Mouse (Mus musculus): Measurements from ENCODE around the gene Fam171b. TPM values are rescaled to one million over a fixed set of nuclear protein-coding genes. Genes with fewer than 3 reads are reported as not detected.

Fam171b gene
- total RNA-seq (2021): 100 to 1,000 TPM; 133 to 144 TPM

GRCm38 (mm10) chr2:83812483-83813272 is at the start of gene Fam171b:
TSS of gene Fam171b (plus strand) at chr2:83812636.
- DNase-seq: peak; percentile 91
- intact Hi-C loops (cut with DNase I): no loop called here

GRCm38 (mm10) chr2:83766058-83766457 is 46.4 kb upstream of the Fam171b start:
- intact Hi-C loops (cut with DNase I): no loop called here
- DNase-seq: no peak

GRCm38 (mm10) chr2:83766878-83767277 is 45.6 kb upstream of the Fam171b start:
- no peak for DNase-seq
- intact Hi-C loops (cut with DNase I): no loop called here

GRCm38 (mm10) chr2:83768311-83769047 is 44.0 kb upstream of the Fam171b start:
- intact Hi-C loops (cut with DNase I): no loop called here
- no peak for DNase-seq

GRCm38 (mm10) chr2:83771155-83771812 is 41.2 kb upstream of the Fam171b start:
- intact Hi-C loops (cut with DNase I): loop anchor here (5.0 kb wide), 1 partner anchor 104 kb away; no protein-coding TSS in a partner anchor
- peak; percentile 49 for DNase-seq

GRCm38 (mm10) chr2:83791330-83792073 is 20.9 kb upstream of the Fam171b start:
- no peak for DNase-seq
- intact Hi-C loops (cut with DNase I): no loop called here

GRCm38 (mm10) chr2:83792102-83792501 is 20.3 kb upstream of the Fam171b start:
- no peak for DNase-seq
- intact Hi-C loops (cut with DNase I): no loop called here

GRCm38 (mm10) chr2:83795766-83796165 is 16.7 kb upstream of the Fam171b start:
- DNase-seq: no peak
- intact Hi-C loops (cut with DNase I): no loop called here

GRCm38 (mm10) chr2:83797902-83798497 is 14.4 kb upstream of the Fam171b start:
- DNase-seq: no peak
- intact Hi-C loops (cut with DNase I): no loop called here

GRCm38 (mm10) chr2:83813273-83813892 is 947 bp downstream of the Fam171b start:
- no peak for DNase-seq
- intact Hi-C loops (cut with DNase I): no loop called here

- intact Hi-C loops (cut with DNase I): no loop called here
- DNase-seq: peak; percentile 31
These were observed 1.6 kb downstream of the Fam171b start for GRCm38 (mm10) chr2:83814009-83814408.

GRCm38 (mm10) chr2:83816147-83816546 is 3.7 kb downstream of the Fam171b start:
- intact Hi-C loops (cut with DNase I): no loop called here
- no peak for DNase-seq

- intact Hi-C loops (cut with DNase I): no loop called here
- DNase-seq: no peak
These were observed 12.7 kb downstream of the Fam171b start for GRCm38 (mm10) chr2:83825161-83825560.

- DNase-seq: no peak
- intact Hi-C loops (cut with DNase I): no loop called here
These were observed 16.6 kb downstream of the Fam171b start for GRCm38 (mm10) chr2:83828895-83829539.

- intact Hi-C loops (cut with DNase I): no loop called here
- peak; percentile 13 for DNase-seq
These were observed 20.5 kb downstream of the Fam171b start for GRCm38 (mm10) chr2:83832903-83833302.

- DNase-seq: no peak
- intact Hi-C loops (cut with DNase I): no loop called here
These were observed 23.1 kb downstream of the Fam171b start for GRCm38 (mm10) chr2:83835313-83836070.

GRCm38 (mm10) chr2:83848495-83848894 is 36.1 kb downstream of the Fam171b start:
- no peak for DNase-seq
- intact Hi-C loops (cut with DNase I): no loop called here

- no peak for DNase-seq
- intact Hi-C loops (cut with DNase I): no loop called here
These were observed 41.0 kb downstream of the Fam171b start for GRCm38 (mm10) chr2:83853423-83853822.

- intact Hi-C loops (cut with DNase I): no loop called here
- DNase-seq: no peak
These were observed 43.8 kb downstream of the Fam171b start for GRCm38 (mm10) chr2:83856236-83856635.
